Mouse (Mus musculus): ENCODE results near the gene Ube2f. TPM values are rescaled to one million over a fixed set of nuclear protein-coding genes. Genes with fewer than 3 reads are reported as not detected.
A peak's percentile ranks its signal among the peaks of the same experiment; 100 is the strongest.

Ube2f gene
- polyA plus RNA-seq, 1 experiment from 2014 or later, result 49.1 TPM

DNA sequence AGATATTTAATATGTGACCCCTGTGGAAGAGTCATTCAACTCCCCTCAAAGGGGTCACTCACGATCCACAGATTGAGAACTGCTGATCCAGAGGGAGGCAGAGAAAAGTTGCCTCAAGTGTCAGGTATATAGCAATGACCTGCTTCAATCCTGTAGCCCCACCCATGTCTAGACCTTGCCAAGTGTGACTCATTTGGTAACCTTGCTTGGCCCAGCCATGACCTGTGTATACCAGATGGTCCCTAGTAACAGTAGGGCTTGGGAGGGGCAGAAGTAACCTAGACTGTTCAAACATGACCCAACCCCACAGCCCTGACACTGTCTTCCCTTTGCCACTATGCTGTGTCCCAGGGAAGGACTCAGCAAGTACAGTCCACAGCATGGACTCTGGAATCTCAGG lies 9.4 kb upstream of the Ube2f start:
- ATAC-seq, result peak; percentile 84

DNA sequence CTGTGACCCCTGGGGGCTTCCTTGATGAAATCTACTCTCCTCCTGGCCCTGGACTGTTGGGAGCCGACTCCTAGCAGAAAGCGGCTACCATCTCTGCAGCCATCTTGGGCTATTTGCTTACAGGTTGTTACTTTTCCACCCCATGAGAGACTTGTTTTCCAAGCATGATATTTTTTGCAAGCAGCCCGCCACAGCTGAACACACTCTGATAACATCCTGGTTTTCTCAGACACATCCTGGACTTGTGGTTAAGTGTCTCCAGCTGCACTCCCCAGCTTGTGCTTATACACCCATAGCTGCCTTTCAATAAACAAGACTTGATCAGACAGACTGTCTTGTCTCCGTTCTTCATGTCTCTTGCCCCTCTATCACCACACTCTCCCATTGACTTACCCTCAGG lies 8.9 kb upstream of the Ube2f start:
- Histone ChIP-seq H3K9ac (replicated peaks) (no peak overlapping the region), H3K4me2 (ENCODE audit: low read depth, low read length) (no peak overlapping the region), H3K36me3 (replicated peaks; ENCODE audit: insufficient read depth, low read length) (no peaks in the 10 kb centered on the region), H3K27ac (ENCODE audit: low read depth) (peak overlapping the region; percentile 16; the same call in 1 of the 2 replicates), H3K9me3 (ENCODE audit: low read length) (no peaks in the 10 kb centered on the region), H3K27me3 (ENCODE audit: insufficient read depth, low read length) (0 out of 2 replicates have a peak, but pooled peaks cover 2% of the 10 kb centered on the region), H3K4me3 (ENCODE audit: low read depth, low read length) (no peak overlapping the region), H3K4me1 (ENCODE audit: insufficient read depth) (peaks cover 13% of the 10 kb centered on the region)
- DNase-seq (no peak), ATAC-seq (peak; percentile 20; the same call in 1 of the 2 replicates)
- WGBS (ENCODE audit: insufficient replicate concordance), result 40% methylated on average over 4 of the region's 4 CpGs
- TF ChIP-seq CTCF (IDR thresholded peaks at IDR 0.05; ENCODE audit: low read depth) (no peak), EP300 (IDR thresholded peaks at IDR 0.05; ENCODE audit: low read depth) (no peak)

More for the DNA sequence above, 9.4 kb upstream of the Ube2f start:
- DNase-seq, result peak; percentile 62
- no peak overlapping the region for H3K4me3 ChIP-seq (ENCODE audit: low read depth, low read length)
- no peak for TF ChIP-seq EP300 (IDR thresholded peaks at IDR 0.05; ENCODE audit: low read depth)
- TF ChIP-seq CTCF (IDR thresholded peaks at IDR 0.05; ENCODE audit: low read depth), result no peak
- H3K36me3 ChIP-seq (replicated peaks; ENCODE audit: insufficient read depth, low read length), result no peaks in the 10 kb centered on the region
- no peak overlapping the region for H3K4me2 ChIP-seq (ENCODE audit: low read depth, low read length)
- no peak overlapping the region for H3K9ac ChIP-seq (replicated peaks)
- 0 out of 2 replicates have a peak, but pooled peaks cover 2% of the 10 kb centered on the region for H3K27me3 ChIP-seq (ENCODE audit: insufficient read depth, low read length)
- H3K9me3 ChIP-seq (ENCODE audit: low read length), result no peaks in the 10 kb centered on the region
- WGBS (ENCODE audit: insufficient replicate concordance), result 85% methylated on average over 1 of the region's 1 CpGs
- H3K27ac ChIP-seq (ENCODE audit: low read depth), result peak overlapping the region; percentile 16; the same call in 1 of the 2 replicates
- peaks cover 13% of the 10 kb centered on the region for H3K4me1 ChIP-seq (ENCODE audit: insufficient read depth)

DNA sequence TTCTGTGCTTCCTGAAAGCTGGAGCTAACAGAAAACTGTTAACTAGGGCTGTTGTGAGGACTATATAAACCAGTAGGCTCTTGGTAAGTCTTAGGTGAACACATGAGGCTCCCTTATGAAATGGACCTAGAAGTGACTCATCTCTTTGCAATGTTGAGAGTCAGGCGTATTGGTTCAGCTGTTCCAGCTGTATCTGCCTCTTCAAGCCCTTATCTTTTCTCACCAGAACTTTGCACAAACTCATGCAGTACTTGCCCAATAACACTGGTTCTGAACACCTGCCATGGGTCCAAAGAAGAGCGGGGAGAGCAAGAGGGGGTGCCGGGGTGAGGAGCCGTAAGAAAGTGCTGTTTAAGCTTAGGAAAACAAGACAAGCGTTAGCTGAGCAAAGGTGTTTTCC lies 1.9 kb upstream of the Ube2f start:
- Histone ChIP-seq H3K4me2 (ENCODE audit: low read depth, low read length) (peak overlapping the region; percentile 54), H3K9ac (replicated peaks) (peak overlapping the region; percentile 9), H3K4me3 (ENCODE audit: low read depth, low read length) (no peak overlapping the region), H3K27ac (ENCODE audit: low read depth) (peak overlapping the region; percentile 93), H3K27me3 (ENCODE audit: insufficient read depth, low read length) (no peaks in the 10 kb centered on the region), H3K36me3 (replicated peaks; ENCODE audit: insufficient read depth, low read length) (no peaks in the 10 kb centered on the region), H3K4me1 (ENCODE audit: insufficient read depth) (peaks cover 38% of the 10 kb centered on the region), H3K9me3 (ENCODE audit: low read length) (no peaks in the 10 kb centered on the region)
- DNase-seq (no peak), ATAC-seq (peak; percentile 32)
- 62% methylated on average over 5 of the region's 5 CpGs for WGBS (ENCODE audit: insufficient replicate concordance)
- TF ChIP-seq EP300 (IDR thresholded peaks at IDR 0.05; ENCODE audit: low read depth) (peak; percentile 88), CTCF (IDR thresholded peaks at IDR 0.05; ENCODE audit: low read depth) (no peak)

DNA sequence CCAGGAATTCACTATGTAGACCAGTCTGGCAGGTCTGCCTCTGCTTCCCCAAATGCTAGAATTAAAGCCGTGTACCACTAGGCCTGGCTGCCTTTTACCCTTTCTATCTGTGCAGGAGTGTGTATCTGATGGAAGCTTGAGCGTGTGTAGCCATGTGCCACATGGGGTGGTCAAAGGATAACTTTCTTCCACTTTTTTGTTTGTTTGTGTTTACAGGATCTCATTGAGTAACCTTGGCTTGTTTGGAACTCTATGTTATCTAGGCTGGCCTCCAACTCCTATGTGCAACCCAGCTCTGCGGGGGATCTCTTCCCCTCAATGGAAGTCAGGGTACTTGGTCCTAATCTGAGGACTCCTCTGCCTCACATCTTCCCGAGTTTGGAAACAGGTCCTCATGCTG lies 1.1 kb upstream of the Ube2f start:
- peaks cover 38% of the 10 kb centered on the region for H3K4me1 ChIP-seq (ENCODE audit: insufficient read depth)
- H3K9me3 ChIP-seq (ENCODE audit: low read length), result no peaks in the 10 kb centered on the region
- WGBS (ENCODE audit: insufficient replicate concordance), result 43% methylated on average over 4 of the region's 4 CpGs
- DNase-seq (no peak), ATAC-seq (no peak)
- TF ChIP-seq CTCF (IDR thresholded peaks at IDR 0.05; ENCODE audit: low read depth) (no peak), EP300 (IDR thresholded peaks at IDR 0.05; ENCODE audit: low read depth) (no peak)
- no peak overlapping the region for H3K9ac ChIP-seq (replicated peaks)
- H3K27ac ChIP-seq (ENCODE audit: low read depth), result peak overlapping the region; percentile 93
- no peaks in the 10 kb centered on the region for H3K27me3 ChIP-seq (ENCODE audit: insufficient read depth, low read length)
- no peaks in the 10 kb centered on the region for H3K36me3 ChIP-seq (replicated peaks; ENCODE audit: insufficient read depth, low read length)
- H3K4me2 ChIP-seq (ENCODE audit: low read depth, low read length), result peak overlapping the region; percentile 91
- H3K4me3 ChIP-seq (ENCODE audit: low read depth, low read length), result no peak overlapping the region

DNA sequence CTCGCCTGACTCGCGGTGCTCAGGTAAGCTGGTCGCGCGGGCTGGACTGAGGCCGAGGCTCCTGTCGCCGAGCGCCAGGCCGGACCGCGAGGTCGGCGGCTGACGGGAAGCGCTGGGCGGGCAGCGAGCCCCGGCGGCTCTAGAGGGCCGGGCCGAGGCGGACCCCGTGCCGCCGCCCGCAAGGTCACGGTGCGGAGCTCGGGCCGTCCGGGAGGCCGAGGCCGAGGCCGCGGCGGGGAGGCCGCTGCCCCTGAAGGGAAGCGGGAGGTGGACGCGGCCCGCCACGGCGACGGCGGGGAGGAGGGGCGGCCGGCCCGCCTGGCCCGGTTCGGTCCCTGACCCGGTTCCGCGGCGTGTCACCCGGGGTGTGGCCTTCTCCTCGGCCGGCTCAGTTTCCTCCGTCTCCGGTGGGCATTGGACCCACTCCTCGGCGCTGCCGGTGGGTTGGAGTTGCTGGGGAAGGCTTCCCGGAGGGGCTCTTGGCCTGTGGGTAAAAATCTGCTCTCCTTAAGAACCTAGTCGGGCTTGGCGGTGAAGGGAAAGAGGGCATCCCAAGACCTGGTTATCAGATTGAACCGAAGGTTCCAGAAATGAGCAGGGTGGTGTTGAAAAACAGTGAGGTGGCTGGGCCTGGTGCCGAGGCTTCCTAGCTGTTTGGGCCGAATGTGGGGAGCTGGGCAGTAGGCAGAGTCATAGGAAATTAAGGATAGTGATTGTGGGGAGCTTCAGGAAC lies 477 bp downstream of the Ube2f start:
- under 1% methylated on average over 30 of the region's 70 CpGs for WGBS (ENCODE audit: insufficient replicate concordance)
- no peaks in the 10 kb centered on the region for H3K9me3 ChIP-seq (ENCODE audit: low read length)
- DNase-seq, result peak; percentile 44
- no peaks in the 10 kb centered on the region for H3K27me3 ChIP-seq (ENCODE audit: insufficient read depth, low read length)
- peak overlapping the region; percentile 91 for H3K4me2 ChIP-seq (ENCODE audit: low read depth, low read length)
- peaks cover 6% of the 10 kb centered on the region; the same call in 1 of the 2 replicates for H3K36me3 ChIP-seq (replicated peaks; ENCODE audit: insufficient read depth, low read length)
- H3K27ac ChIP-seq (ENCODE audit: low read depth), result peak overlapping the region; percentile 94
- ATAC-seq, result peak; percentile 48
- H3K9ac ChIP-seq (replicated peaks), result peak overlapping the region; percentile 99
- peak overlapping the region; percentile 91 for H3K4me3 ChIP-seq (ENCODE audit: low read depth, low read length)
- TF ChIP-seq EP300 (IDR thresholded peaks at IDR 0.05; ENCODE audit: low read depth) (no peak), CTCF (IDR thresholded peaks at IDR 0.05; ENCODE audit: low read depth) (no peak)
- peaks cover 35% of the 10 kb centered on the region for H3K4me1 ChIP-seq (ENCODE audit: insufficient read depth)

GRCm38 (mm10) chr1:91251148-91251650 lies 1.1 kb downstream of the Ube2f start:
- Histone ChIP-seq H3K27me3 (ENCODE audit: insufficient read depth, low read length) (no peaks in the 10 kb centered on the region), H3K36me3 (replicated peaks; ENCODE audit: insufficient read depth, low read length) (peaks cover 9% of the 10 kb centered on the region), H3K4me2 (ENCODE audit: low read depth, low read length) (peak overlapping the region; percentile 91), H3K4me1 (ENCODE audit: insufficient read depth) (peaks cover 35% of the 10 kb centered on the region), H3K9ac (replicated peaks) (peak overlapping the region; percentile 99), H3K27ac (ENCODE audit: low read depth) (peak overlapping the region; percentile 94), H3K4me3 (ENCODE audit: low read depth, low read length) (peak overlapping the region; percentile 91), H3K9me3 (ENCODE audit: low read length) (no peaks in the 10 kb centered on the region)
- TF ChIP-seq EP300 (IDR thresholded peaks at IDR 0.05; ENCODE audit: low read depth), result no peak
- TF ChIP-seq CTCF (IDR thresholded peaks at IDR 0.05; ENCODE audit: low read depth), result no peak
- DNase-seq (peak; percentile 40), ATAC-seq (peak; percentile 22)
- WGBS (ENCODE audit: insufficient replicate concordance), result 16% methylated on average over 5 of the region's 5 CpGs

Data from liver, postnatal 0 days (tissue).